Mouse (Mus musculus) thymus, adult 2 months (tissue): ENCODE measurements at regions not wholly inside any gene's neighbourhood (a gene's known extent, or its start where the extent isn't known, plus 50 kb on each side); places are given as distances from the start of the nearest gene placed in this dataset.
"Not testable (repeated sequence)": the region's sequence is repeated elsewhere in the genome, so short reads cannot be mapped to it uniquely, and the experiment has no call there.

ENCODE experiments used
- DNase-seq: peaks from one replicate; pipeline ENCODE4 v3.0.0; 2021
- H3K27ac ChIP-seq: fragments of 200-500 bp; 2 replicates; pipeline ENCODE4 v1.5.1; 2012; ENCODE audit warnings: low read length, control low read depth; ENCODE audit not compliant: control insufficient read depth, insufficient read depth
- H3K27me3 ChIP-seq: fragments of 200-500 bp; 2 replicates; pipeline ENCODE4 v1.6.1; 2012; ENCODE audit warnings: mild to moderate bottlenecking, low read length, moderate library complexity, mixed read lengths; ENCODE audit not compliant: control insufficient read depth, insufficient read depth
- H3K36me3 ChIP-seq: fragments of 200-500 bp; 2 replicates; pipeline ENCODE4 v1.6.1; 2012; ENCODE audit warnings: mild to moderate bottlenecking, low read length, moderate library complexity; ENCODE audit not compliant: control insufficient read depth, insufficient read depth
- H3K4me1 ChIP-seq: fragments of 200-500 bp; replicated peaks from 2 replicates; pipeline ENCODE4 v1.6.1; 2012; ENCODE audit warnings: low read length; ENCODE audit not compliant: control insufficient read depth, insufficient read depth
- H3K4me3 ChIP-seq: fragments of 200-500 bp; 2 replicates; pipeline ENCODE4 v1.5.1; 2012; ENCODE audit warnings: mild to moderate bottlenecking, low read length, control low read depth, moderate library complexity; ENCODE audit not compliant: control insufficient read depth, insufficient read depth
- CTCF ChIP-seq: fragments of 200-500 bp; IDR thresholded peaks from 2 replicates; pipeline ENCODE4 v1.5.1; 2012; ENCODE audit warnings: mild to moderate bottlenecking, control low read depth, low read length, moderate library complexity, borderline replicate concordance; ENCODE audit not compliant: control insufficient read depth, poor library complexity, insufficient read depth; ENCODE audit errors: extremely low read depth
- POLR2A ChIP-seq: fragments of 200-500 bp; IDR thresholded peaks from 2 replicates; pipeline ENCODE4 v1.6.1; 2012; ENCODE audit warnings: mild to moderate bottlenecking, low read length, control low read depth, moderate library complexity; ENCODE audit not compliant: control insufficient read depth, poor library complexity, insufficient read depth; ENCODE audit errors: extremely low read depth
- WGBS: fragments of 180-500 bp; shearing (Covaris S2); methylation state at CpG from one replicate; pipeline ENCODE4 v1.1.7; 2018; 5-methylcytosine and 5-hydroxymethylcytosine counted together

GRCm38 (mm10) chr4:131432591-131433177, 405.4 kb downstream of the Ptpru start:
- no peaks in the 10 kb centered on the region for H3K36me3 ChIP-seq
- no peaks in the 10 kb centered on the region for H3K4me1 ChIP-seq
- no peak for DNase-seq
- TF ChIP-seq CTCF: no peak
- no peak for TF ChIP-seq POLR2A
- H3K4me3 ChIP-seq: no peak overlapping the region
- 79% methylated on average over 13 of the region's 13 CpGs for WGBS
- H3K27ac ChIP-seq: no peak overlapping the region
- no peaks in the 10 kb centered on the region for H3K27me3 ChIP-seq

GRCm38 (mm10) chr4:131435222-131435621, 402.9 kb downstream of the Ptpru start:
- no peak for DNase-seq
- H3K27ac ChIP-seq: no peak overlapping the region
- 84% methylated on average over 12 of the region's 12 CpGs for WGBS
- TF ChIP-seq CTCF (no peak), POLR2A (no peak)
- no peaks in the 10 kb centered on the region for H3K36me3 ChIP-seq
- H3K27me3 ChIP-seq: no peaks in the 10 kb centered on the region
- no peaks in the 10 kb centered on the region for H3K4me1 ChIP-seq
- no peak overlapping the region for H3K4me3 ChIP-seq

- no peaks in the 10 kb centered on the region for H3K4me1 ChIP-seq
- 44% methylated on average over 2 of the region's 2 CpGs for WGBS
- H3K4me3 ChIP-seq: no peak overlapping the region
- no peak for DNase-seq
- no peaks in the 10 kb centered on the region for H3K36me3 ChIP-seq
- H3K27me3 ChIP-seq: no peaks in the 10 kb centered on the region
- H3K27ac ChIP-seq: no peak overlapping the region
- TF ChIP-seq CTCF: no peak
- TF ChIP-seq POLR2A: no peak
Observed at GRCm38 (mm10) chr4:131438403-131438802, 399.7 kb downstream of the Ptpru start.

- no peaks in the 10 kb centered on the region for H3K27me3 ChIP-seq
- WGBS: 46% methylated on average over 2 of the region's 2 CpGs
- DNase-seq: no peak
- no peak overlapping the region for H3K27ac ChIP-seq
- H3K36me3 ChIP-seq: no peaks in the 10 kb centered on the region
- no peak overlapping the region for H3K4me3 ChIP-seq
- no peaks in the 10 kb centered on the region for H3K4me1 ChIP-seq
- TF ChIP-seq POLR2A: no peak
Observed at GRCm38 (mm10) chr4:131438883-131439282, 399.2 kb downstream of the Ptpru start.

GRCm38 (mm10) chr4:131440845-131441244, 397.2 kb downstream of the Ptpru start:
- DNase-seq: no peak
- TF ChIP-seq CTCF (no peak), POLR2A (no peak)
- 86% methylated on average over 3 of the region's 3 CpGs for WGBS

GRCm38 (mm10) chr4:131443518-131443917, 394.6 kb downstream of the Ptpru start:
- H3K36me3 ChIP-seq: no peaks in the 10 kb centered on the region
- WGBS: 64% methylated on average over 2 of the region's 2 CpGs

More at GRCm38 (mm10) chr4:131440845-131441244, 397.2 kb downstream of the Ptpru start:
- Histone ChIP-seq H3K27ac (no peak overlapping the region), H3K4me1 (no peaks in the 10 kb centered on the region), H3K27me3 (no peaks in the 10 kb centered on the region), H3K4me3 (no peak overlapping the region), H3K36me3 (no peaks in the 10 kb centered on the region)

GRCm38 (mm10) chr4:131450296-131450695, 387.8 kb downstream of the Ptpru start:
- H3K27me3 ChIP-seq, H3K27ac ChIP-seq, H3K36me3 ChIP-seq: not testable (repeated sequence)

More at GRCm38 (mm10) chr4:131443518-131443917, 394.6 kb downstream of the Ptpru start:
- TF ChIP-seq POLR2A: no peak
- TF ChIP-seq CTCF: no peak
- Histone ChIP-seq H3K27me3 (no peaks in the 10 kb centered on the region), H3K27ac (no peak overlapping the region), H3K4me1 (no peaks in the 10 kb centered on the region), H3K4me3 (no peak overlapping the region)
- no peak for DNase-seq

More at GRCm38 (mm10) chr4:131450296-131450695, 387.8 kb downstream of the Ptpru start:
- not testable (repeated sequence) for DNase-seq, H3K4me1 ChIP-seq, H3K4me3 ChIP-seq
- 73% methylated on average over 1 of the region's 1 CpGs for whole genome bisulfite sequencing
